Mouse (Mus musculus) left cerebral cortex, adult 6 months (tissue): ENCODE measurements around the gene Bsn. TPM values are rescaled to one million over a fixed set of nuclear protein-coding genes. Genes with fewer than 3 reads are reported as not detected.

Experiments used
- long read RNA-seq, 2 experiments: library from polyadenylated mRNA; unstranded; transcript quantifications; one replicate each; pipeline ENCODE4 v2.0.0; 2019 to 2020
- polyA plus RNA-seq: library from polyadenylated mRNA; unstranded; fragments of <200 nt; fragmentation: Nextera tagmentation; gene quantifications from 2 replicates; pipeline ENCODE4 v1.2.3, GENCODE M21; 2021

Gene Bsn
- 19.1 and 28.0 TPM in 2 replicates for polyA plus RNA-seq
- long read RNA-seq, experiment 1, partial matches to known transcripts: 109 of 111 reads
- long read RNA-seq, experiment 1, other reads (novel, unspliced or antisense): 2 of 111 reads
- long read RNA-seq, experiment 2, partial matches to known transcripts: 1 of 49 reads
- long read RNA-seq, experiment 2, other reads (novel, unspliced or antisense): 48 of 49 reads

GRCm38 (mm10) chr9:108189787-108190679 lies at the start of gene Bsn:
TSS of gene Bsn (minus strand) at chr9:108190384.

GRCm38 (mm10) chr9:108094184-108094941 lies 95.8 kb downstream of the Bsn start, which contains the start of gene Apeh:
TSS of gene Apeh (minus strand) at chr9:108094606.

GRCm38 (mm10) chr9:108082988-108083431 lies 107.2 kb downstream of the Bsn start, which contains the start of gene Rnf123:
TSS of gene Rnf123 (minus strand) at chr9:108083346.

GRCm38 (mm10) chr9:108080168-108080567 lies 110.0 kb downstream of the Bsn start, which contains the start of gene Mst1:
TSS of gene Mst1 (plus strand) at chr9:108080436.

GRCm38 (mm10) chr9:108052885-108053664 lies 137.1 kb downstream of the Bsn start, which contains the start of gene Amigo3:
TSS of gene Amigo3 (plus strand) at chr9:108053159.

GRCm38 (mm10) chr9:108049016-108049455 lies 141.1 kb downstream of the Bsn start, which contains the start of gene Gmppb:
TSS of gene Gmppb (plus strand) at chr9:108049242.

Other genes starting within 250 kb of the Bsn start
- 2.8 and 3.7 TPM in 2 replicates for gene Traip, start 240.2 kb downstream of the Bsn start, polyA plus RNA-seq
- 2.5 and 2.9 TPM in 2 replicates for gene Uba7, start 214.9 kb downstream of the Bsn start, polyA plus RNA-seq
- gene Gm20661, start 207.3 kb downstream of the Bsn start, polyA plus RNA-seq: not detected in 2 replicates
- gene Inka1, start 204.5 kb downstream of the Bsn start, polyA plus RNA-seq: 3.0 and 3.6 TPM in 2 replicates
- gene Cdhr4, start 197.9 kb downstream of the Bsn start, polyA plus RNA-seq: 1.6 and 2.5 TPM in 2 replicates
- gene Gm20662, start 194.0 kb downstream of the Bsn start, polyA plus RNA-seq: 0.90 TPM in 1 of 2 replicates, not detected in the other
- 25.2 and 60.2 TPM in 2 replicates for gene Ip6k1, start 187.9 kb downstream of the Bsn start, polyA plus RNA-seq
- 18.1 and 40.5 TPM in 2 replicates for gene Gmppb, start 141.1 kb downstream of the Bsn start, polyA plus RNA-seq
- gene Amigo3, start 137.2 kb downstream of the Bsn start, polyA plus RNA-seq: 0.34 and 0.49 TPM in 2 replicates
- not detected in 2 replicates for gene Mst1, start 109.9 kb downstream of the Bsn start, polyA plus RNA-seq
- gene Rnf123, start 107.0 kb downstream of the Bsn start, polyA plus RNA-seq: 20.6 and 25.3 TPM in 2 replicates
- 8.8 and 9.9 TPM in 2 replicates for gene Apeh, start 95.8 kb downstream of the Bsn start, polyA plus RNA-seq
- 29.7 and 39.5 TPM in 2 replicates for gene Dag1, start 73.6 kb upstream of the Bsn start, polyA plus RNA-seq
- gene Nicn1, start 100.0 kb upstream of the Bsn start, polyA plus RNA-seq: 108 and 150 TPM in 2 replicates
- gene Amt, start 106.5 kb upstream of the Bsn start, polyA plus RNA-seq: 40.1 and 51.1 TPM in 2 replicates
- gene Rhoa, start 115.7 kb upstream of the Bsn start, polyA plus RNA-seq: 152 and 166 TPM in 2 replicates
- gene Tcta, start 115.8 kb upstream of the Bsn start, polyA plus RNA-seq: 48.4 and 51.8 TPM in 2 replicates
- 175 and 176 TPM in 2 replicates for gene Gpx1, start 148.5 kb upstream of the Bsn start, polyA plus RNA-seq
- gene Usp4, start 157.5 kb upstream of the Bsn start, polyA plus RNA-seq: 37.5 and 44.5 TPM in 2 replicates
- gene 1700102P08Rik, start 202.4 kb upstream of the Bsn start, polyA plus RNA-seq: 0.23 and 0.31 TPM in 2 replicates
- 0.20 TPM in 2 replicates for gene Ccdc36, start 238.1 kb upstream of the Bsn start, polyA plus RNA-seq
- not detected in 2 replicates for gene BC048562, start 246.1 kb upstream of the Bsn start, polyA plus RNA-seq